Mouse (Mus musculus): ENCODE results near the gene Dusp6. TPM values are rescaled to one million over a fixed set of nuclear protein-coding genes. Genes with fewer than 3 reads are reported as not detected.

The Dusp6 gene
- polyA plus RNA-seq, 1 experiment from 2014 or later, result 63.1 TPM

- peak overlapping the region; percentile 81 for H3K4me2 ChIP-seq (ENCODE audit: low read depth, low read length, severe bottlenecking)
- no peak for ATAC-seq (replicated peaks; ENCODE audit: low FRiP score)
- peaks cover 22% of the 10 kb centered on the region for H3K4me1 ChIP-seq (replicated peaks; ENCODE audit: control insufficient read depth, insufficient read depth, low read length)
- H3K9me3 ChIP-seq (ENCODE audit: control insufficient read depth, low read length), result no peaks in the 10 kb centered on the region
- WGBS, result 25% methylated on average over 14 of the region's 14 CpGs
- H3K9ac ChIP-seq (ENCODE audit: low read length), result peak overlapping the region; percentile 90
- peak; percentile 59 for DNase-seq (ENCODE audit: low spot score)
- H3K36me3 ChIP-seq (ENCODE audit: control insufficient read depth, insufficient read depth, low read length), result no peaks in the 10 kb centered on the region
- H3K27me3 ChIP-seq (ENCODE audit: control insufficient read depth, insufficient read depth, low read length), result no peaks in the 10 kb centered on the region
- H3K27ac ChIP-seq (ENCODE audit: low read depth, low read length), result peak overlapping the region; percentile 95
- H3K4me3 ChIP-seq (ENCODE audit: low read depth, low read length), result peak overlapping the region; percentile 62
Observed at GRCm38 (mm10) chr10:99266025-99266424, 3.0 kb downstream of the Dusp6 start.

DNA sequence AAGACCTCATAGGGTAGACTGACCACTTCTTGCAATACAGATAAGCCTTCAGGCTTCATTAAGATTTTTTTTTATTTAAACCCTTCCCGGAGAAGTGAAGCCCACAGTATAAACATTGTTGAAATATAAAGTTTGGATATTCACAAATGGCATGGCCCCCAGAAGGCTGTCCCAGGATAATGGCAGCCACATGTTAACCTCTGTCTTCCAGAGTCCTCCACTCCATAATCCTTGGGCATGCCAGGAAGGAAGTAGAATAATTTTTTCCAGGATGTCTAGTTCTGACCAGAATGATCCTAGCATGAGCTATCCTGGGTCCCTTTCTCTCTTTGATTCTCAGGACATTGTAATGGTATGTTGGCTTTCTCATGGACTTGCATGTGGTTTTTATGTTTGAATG is 4.6 kb downstream of the Dusp6 start:
- peak overlapping the region; percentile 88; the same call in 1 of the 2 replicates for H3K27ac ChIP-seq (ENCODE audit: low read depth, low read length)
- no peak overlapping the region for H3K9ac ChIP-seq (ENCODE audit: low read length)
- peak overlapping the region; percentile 33; the same call in 1 of the 2 replicates for H3K4me2 ChIP-seq (ENCODE audit: low read depth, low read length, severe bottlenecking)
- H3K4me3 ChIP-seq (ENCODE audit: low read depth, low read length), result no peak overlapping the region
- DNase-seq (ENCODE audit: low spot score) (no peak), ATAC-seq (replicated peaks; ENCODE audit: low FRiP score) (no peak)
- no peaks in the 10 kb centered on the region for H3K9me3 ChIP-seq (ENCODE audit: control insufficient read depth, low read length)
- WGBS, result 61% methylated on average over 1 of the region's 1 CpGs
- H3K4me1 ChIP-seq (replicated peaks; ENCODE audit: control insufficient read depth, insufficient read depth, low read length), result peaks cover 20% of the 10 kb centered on the region
- no peaks in the 10 kb centered on the region for H3K36me3 ChIP-seq (ENCODE audit: control insufficient read depth, insufficient read depth, low read length)
- no peaks in the 10 kb centered on the region for H3K27me3 ChIP-seq (ENCODE audit: control insufficient read depth, insufficient read depth, low read length)

- Histone ChIP-seq H3K9ac (ENCODE audit: low read length) (peak overlapping the region; percentile 27; the same call in 1 of the 2 replicates), H3K4me1 (replicated peaks; ENCODE audit: control insufficient read depth, insufficient read depth, low read length) (peaks cover 20% of the 10 kb centered on the region)
- 12% methylated on average over 19 of the region's 19 CpGs for WGBS
Observed at GRCm38 (mm10) chr10:99268421-99269300, 5.6 kb downstream of the Dusp6 start.

DNA sequence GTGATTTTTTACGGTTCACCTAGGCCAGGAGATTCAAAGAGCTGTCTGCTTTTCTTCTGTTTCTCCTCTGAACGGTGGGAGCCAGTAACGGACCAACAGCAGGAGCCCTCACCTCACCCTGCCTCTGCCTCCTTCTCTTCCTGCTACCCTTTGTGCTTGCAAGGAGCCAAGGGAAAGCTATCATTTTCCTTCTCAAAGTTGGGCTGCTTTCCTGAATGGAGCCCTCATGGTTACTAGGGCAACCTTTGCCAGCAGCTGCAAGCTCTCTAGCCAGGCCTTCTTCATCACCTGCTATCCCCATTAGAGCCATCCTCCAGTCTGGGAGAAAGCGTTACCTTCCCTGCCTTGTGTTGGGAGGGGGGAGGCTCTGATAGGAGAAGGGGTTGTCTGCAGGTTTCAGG is 6.3 kb downstream of the Dusp6 start:
- H3K4me2 ChIP-seq (ENCODE audit: low read depth, low read length, severe bottlenecking), result peak overlapping the region; percentile 33; the same call in 1 of the 2 replicates
- ATAC-seq (replicated peaks; ENCODE audit: low FRiP score) (peak; percentile 69), DNase-seq (ENCODE audit: low spot score) (peak; percentile 76)
- peak overlapping the region; percentile 88 for H3K27ac ChIP-seq (ENCODE audit: low read depth, low read length)
- H3K9ac ChIP-seq (ENCODE audit: low read length), result peak overlapping the region; percentile 27; the same call in 1 of the 2 replicates
- peaks cover 18% of the 10 kb centered on the region for H3K4me1 ChIP-seq (replicated peaks; ENCODE audit: control insufficient read depth, insufficient read depth, low read length)
- H3K4me3 ChIP-seq (ENCODE audit: low read depth, low read length), result no peak overlapping the region
- H3K36me3 ChIP-seq (ENCODE audit: control insufficient read depth, insufficient read depth, low read length), result no peaks in the 10 kb centered on the region
- H3K27me3 ChIP-seq (ENCODE audit: control insufficient read depth, insufficient read depth, low read length), result no peaks in the 10 kb centered on the region
- WGBS, result 3% methylated on average over 4 of the region's 4 CpGs
- no peaks in the 10 kb centered on the region for H3K9me3 ChIP-seq (ENCODE audit: control insufficient read depth, low read length)

More at GRCm38 (mm10) chr10:99268421-99269300, 5.6 kb downstream of the Dusp6 start:
- Histone ChIP-seq H3K27ac (ENCODE audit: low read depth, low read length) (peak overlapping the region; percentile 88), H3K36me3 (ENCODE audit: control insufficient read depth, insufficient read depth, low read length) (no peaks in the 10 kb centered on the region), H3K9me3 (ENCODE audit: control insufficient read depth, low read length) (no peaks in the 10 kb centered on the region), H3K4me2 (ENCODE audit: low read depth, low read length, severe bottlenecking) (peak overlapping the region; percentile 33; the same call in 1 of the 2 replicates), H3K4me3 (ENCODE audit: low read depth, low read length) (no peak overlapping the region), H3K27me3 (ENCODE audit: control insufficient read depth, insufficient read depth, low read length) (no peaks in the 10 kb centered on the region)
- ATAC-seq (replicated peaks; ENCODE audit: low FRiP score), result peak; percentile 87
- peak; percentile 77 for DNase-seq (ENCODE audit: low spot score)

- H3K27ac ChIP-seq (ENCODE audit: low read depth, low read length), result peak overlapping the region; percentile 88
- H3K27me3 ChIP-seq (ENCODE audit: control insufficient read depth, insufficient read depth, low read length), result no peaks in the 10 kb centered on the region
- H3K36me3 ChIP-seq (ENCODE audit: control insufficient read depth, insufficient read depth, low read length), result no peaks in the 10 kb centered on the region
- H3K4me1 ChIP-seq (replicated peaks; ENCODE audit: control insufficient read depth, insufficient read depth, low read length), result peaks cover 17% of the 10 kb centered on the region
- DNase-seq (ENCODE audit: low spot score) (no peak), ATAC-seq (replicated peaks; ENCODE audit: low FRiP score) (no peak)
- no peaks in the 10 kb centered on the region for H3K9me3 ChIP-seq (ENCODE audit: control insufficient read depth, low read length)
- no peak overlapping the region for H3K4me3 ChIP-seq (ENCODE audit: low read depth, low read length)
- 40% methylated on average over 6 of the region's 6 CpGs for WGBS
- H3K9ac ChIP-seq (ENCODE audit: low read length), result peak overlapping the region; percentile 27; the same call in 1 of the 2 replicates
- H3K4me2 ChIP-seq (ENCODE audit: low read depth, low read length, severe bottlenecking), result peak overlapping the region; percentile 33; the same call in 1 of the 2 replicates
Observed at GRCm38 (mm10) chr10:99269704-99270103, 6.7 kb downstream of the Dusp6 start.

DNA sequence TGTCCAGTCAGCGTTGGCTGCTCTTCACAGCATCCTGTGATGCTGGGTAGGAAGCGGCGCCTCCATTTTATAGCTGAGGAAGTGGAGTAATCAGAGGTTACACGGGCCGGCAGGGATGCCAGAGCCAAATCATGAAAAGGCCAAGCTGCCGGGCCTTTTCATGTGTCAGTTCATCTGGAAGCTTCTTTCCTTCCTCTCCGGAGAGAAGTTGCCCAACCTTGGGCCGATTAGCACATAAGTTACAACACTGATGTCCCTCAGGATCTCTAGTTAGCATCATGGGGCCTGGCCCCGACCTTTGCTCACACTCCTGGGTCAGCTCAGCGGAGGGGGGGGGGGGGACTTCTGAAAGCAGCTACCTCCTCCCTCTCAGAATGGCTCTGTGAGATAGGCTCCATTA is 7.4 kb downstream of the Dusp6 start:
- Histone ChIP-seq H3K9ac (ENCODE audit: low read length) (no peak overlapping the region), H3K27me3 (ENCODE audit: control insufficient read depth, insufficient read depth, low read length) (no peaks in the 10 kb centered on the region), H3K36me3 (ENCODE audit: control insufficient read depth, insufficient read depth, low read length) (no peaks in the 10 kb centered on the region), H3K4me1 (replicated peaks; ENCODE audit: control insufficient read depth, insufficient read depth, low read length) (peaks cover 14% of the 10 kb centered on the region), H3K9me3 (ENCODE audit: control insufficient read depth, low read length) (no peaks in the 10 kb centered on the region), H3K4me3 (ENCODE audit: low read depth, low read length) (no peak overlapping the region), H3K27ac (ENCODE audit: low read depth, low read length) (no peak overlapping the region), H3K4me2 (ENCODE audit: low read depth, low read length, severe bottlenecking) (no peak overlapping the region)
- 56% methylated on average over 10 of the region's 10 CpGs for WGBS
- no peak for ATAC-seq (replicated peaks; ENCODE audit: low FRiP score)
- no peak for DNase-seq (ENCODE audit: low spot score)

- no peak for DNase-seq (ENCODE audit: low spot score)
- 86% methylated on average over 11 of the region's 11 CpGs for WGBS
Observed at GRCm38 (mm10) chr10:99271016-99271415, 8.0 kb downstream of the Dusp6 start.

GRCm38 (mm10) chr10:99273006-99273405 is 10.0 kb downstream of the Dusp6 start:
- DNase-seq (ENCODE audit: low spot score), result no peak
- H3K36me3 ChIP-seq (ENCODE audit: control insufficient read depth, insufficient read depth, low read length), result no peaks in the 10 kb centered on the region
- no peak overlapping the region for H3K9ac ChIP-seq (ENCODE audit: low read length)
- H3K4me1 ChIP-seq (replicated peaks; ENCODE audit: control insufficient read depth, insufficient read depth, low read length), result peaks cover 14% of the 10 kb centered on the region
- no peak overlapping the region for H3K4me3 ChIP-seq (ENCODE audit: low read depth, low read length)
- no peak overlapping the region for H3K27ac ChIP-seq (ENCODE audit: low read depth, low read length)
- 90% methylated on average over 12 of the region's 12 CpGs for WGBS
- no peak for ATAC-seq (replicated peaks; ENCODE audit: low FRiP score)
- no peaks in the 10 kb centered on the region for H3K27me3 ChIP-seq (ENCODE audit: control insufficient read depth, insufficient read depth, low read length)
- H3K4me2 ChIP-seq (ENCODE audit: low read depth, low read length, severe bottlenecking), result no peak overlapping the region
- no peaks in the 10 kb centered on the region for H3K9me3 ChIP-seq (ENCODE audit: control insufficient read depth, low read length)

More at GRCm38 (mm10) chr10:99271016-99271415, 8.0 kb downstream of the Dusp6 start:
- Histone ChIP-seq H3K27ac (ENCODE audit: low read depth, low read length) (no peak overlapping the region), H3K27me3 (ENCODE audit: control insufficient read depth, insufficient read depth, low read length) (no peaks in the 10 kb centered on the region), H3K4me3 (ENCODE audit: low read depth, low read length) (no peak overlapping the region), H3K4me2 (ENCODE audit: low read depth, low read length, severe bottlenecking) (no peak overlapping the region), H3K9me3 (ENCODE audit: control insufficient read depth, low read length) (no peaks in the 10 kb centered on the region), H3K36me3 (ENCODE audit: control insufficient read depth, insufficient read depth, low read length) (no peaks in the 10 kb centered on the region), H3K4me1 (replicated peaks; ENCODE audit: control insufficient read depth, insufficient read depth, low read length) (peaks cover 14% of the 10 kb centered on the region), H3K9ac (ENCODE audit: low read length) (no peak overlapping the region)
- no peak for ATAC-seq (replicated peaks; ENCODE audit: low FRiP score)
